Comparison of ENCODE assay signal across 25 mouse cellular contexts in the genomic region with DNA sequence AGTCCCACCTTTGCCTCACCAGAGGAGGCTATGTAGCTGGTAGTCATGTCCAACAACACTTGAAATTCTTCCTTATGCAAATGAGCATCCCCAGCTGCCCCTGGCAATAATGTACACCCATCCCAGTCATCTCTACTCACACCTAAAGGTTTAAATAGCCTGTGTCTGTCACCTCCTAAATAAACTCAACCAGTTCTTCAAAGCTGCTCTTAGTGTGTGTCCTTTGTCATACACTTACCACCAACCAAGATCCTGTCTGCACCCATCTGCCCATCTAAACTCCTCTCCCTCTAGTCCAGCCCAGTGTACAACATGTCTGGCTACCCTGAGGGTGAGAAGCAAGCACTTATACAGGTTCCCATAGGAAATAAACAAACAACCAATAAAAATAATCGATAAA.
A peak's percentile ranks its signal among the peaks of the same experiment; 100 is the strongest.
DNase-seq lines count a peak whose midpoint lies in the region; ATAC-seq and TF ChIP-seq lines count a peak whose summit lies in the region.
"Had no signal": no experiment of that assay in that cellular context is flagged by ENCODE, and none has a peak within 500 bp of the region (broad histone marks: within the 10 kb centered on the region; RNA-seq: fewer than 3 reads in every experiment).

No protein-coding gene starts in this region.

- H3K4me3 ChIP-seq in forebrain, embryonic 13.5 days = no peak overlapping the region
- H3K4me3 ChIP-seq in forebrain, embryonic 12.5 days (replicated peaks) = no peak overlapping the region
- no peak overlapping the region for H3K4me3 ChIP-seq in midbrain, embryonic 11.5 days (ENCODE audit: low read depth, low read length)
- H3K4me3 ChIP-seq in midbrain, embryonic 13.5 days (replicated peaks) = no peak overlapping the region
- H3K4me3 ChIP-seq in forebrain, postnatal 0 days (ENCODE audit: low read depth, low read length) = no peak overlapping the region
- H3K4me3 ChIP-seq: embryonic facial prominence, embryonic 10.5 days; embryonic facial prominence, embryonic 13.5 days; erythroblast, embryonic 14.5 days; gastrocnemius, adult 2 months; hindbrain, embryonic 12.5 days; hindbrain, embryonic 15.5 days had no signal

- no peaks in the 10 kb centered on the region for H3K9me3 ChIP-seq in forebrain, embryonic 13.5 days (replicated peaks)
- no peaks in the 10 kb centered on the region for H3K9me3 ChIP-seq in forebrain, embryonic 12.5 days
- no peaks in the 10 kb centered on the region for H3K9me3 ChIP-seq in midbrain, embryonic 11.5 days (ENCODE audit: control insufficient read depth, low read length)
- H3K9me3 ChIP-seq in midbrain, embryonic 13.5 days = no peaks in the 10 kb centered on the region; the same call in 1 of the 2 replicates
- no peaks in the 10 kb centered on the region for H3K9me3 ChIP-seq in forebrain, postnatal 0 days (ENCODE audit: low read length)
- H3K9me3 ChIP-seq: embryonic facial prominence, embryonic 10.5 days; embryonic facial prominence, embryonic 13.5 days; hindbrain, embryonic 12.5 days; hindbrain, embryonic 15.5 days had no signal

- no peaks in the 10 kb centered on the region for H3K27me3 ChIP-seq in forebrain, embryonic 13.5 days
- H3K27me3 ChIP-seq in forebrain, embryonic 12.5 days = no peaks in the 10 kb centered on the region
- H3K27me3 ChIP-seq in midbrain, embryonic 11.5 days (ENCODE audit: control insufficient read depth, insufficient read depth, low read length) = no peaks in the 10 kb centered on the region
- H3K27me3 ChIP-seq in midbrain, embryonic 13.5 days = no peaks in the 10 kb centered on the region
- no peaks in the 10 kb centered on the region for H3K27me3 ChIP-seq in forebrain, postnatal 0 days (ENCODE audit: insufficient read depth, low read length)
- H3K27me3 ChIP-seq: embryonic facial prominence, embryonic 13.5 days; hindbrain, embryonic 12.5 days; hindbrain, embryonic 15.5 days had no signal

- peak; percentile 63; the same call in 1 of the 2 replicates for ATAC-seq in forebrain, embryonic 13.5 days
- ATAC-seq in forebrain, embryonic 12.5 days (ENCODE audit: low FRiP score) = no peak
- ATAC-seq in midbrain, embryonic 11.5 days (ENCODE audit: low FRiP score) = no peak
- ATAC-seq in midbrain, embryonic 13.5 days = no peak
- no peak for ATAC-seq in forebrain, postnatal 0 days
- ATAC-seq: activated CD4-positive, CD25-positive, alpha-beta regulatory T cell, adult 4 months; CD4-positive, CD25-positive, alpha-beta regulatory T cell, adult 4 months; intestine, postnatal 0 days had no signal

- H3K36me3 ChIP-seq in forebrain, embryonic 13.5 days (ENCODE audit: poor library complexity, severe bottlenecking) = no peaks in the 10 kb centered on the region
- H3K36me3 ChIP-seq in forebrain, embryonic 12.5 days (replicated peaks) = no peaks in the 10 kb centered on the region
- no peaks in the 10 kb centered on the region for H3K36me3 ChIP-seq in midbrain, embryonic 11.5 days (ENCODE audit: control insufficient read depth, insufficient read depth, low read length)
- no peaks in the 10 kb centered on the region for H3K36me3 ChIP-seq in midbrain, embryonic 13.5 days
- no peaks in the 10 kb centered on the region for H3K36me3 ChIP-seq in forebrain, postnatal 0 days (ENCODE audit: insufficient read depth)
- H3K36me3 ChIP-seq: embryonic facial prominence, embryonic 10.5 days; embryonic facial prominence, embryonic 13.5 days; hindbrain, embryonic 12.5 days; hindbrain, embryonic 15.5 days had no signal

- H3K4me1 ChIP-seq in forebrain, embryonic 13.5 days = no peaks in the 10 kb centered on the region
- no peaks in the 10 kb centered on the region for H3K4me1 ChIP-seq in forebrain, embryonic 12.5 days
- no peaks in the 10 kb centered on the region for H3K4me1 ChIP-seq in midbrain, embryonic 11.5 days (ENCODE audit: control insufficient read depth, insufficient read depth, low read length)
- no peaks in the 10 kb centered on the region for H3K4me1 ChIP-seq in midbrain, embryonic 13.5 days (replicated peaks)
- H3K4me1 ChIP-seq in forebrain, postnatal 0 days (ENCODE audit: insufficient read depth) = no peaks in the 10 kb centered on the region
- H3K4me1 ChIP-seq: embryonic facial prominence, embryonic 10.5 days; embryonic facial prominence, embryonic 13.5 days; hindbrain, embryonic 12.5 days; hindbrain, embryonic 15.5 days had no signal

- TF ChIP-seq CTCF in forebrain, postnatal 0 days (IDR thresholded peaks at IDR 0.05; ENCODE audit: low read depth) = no peak

- peak; percentile 78 for DNase-seq in midbrain, embryonic 11.5 days (ENCODE audit: low spot score, missing footprints)
- no peak for DNase-seq in forebrain, postnatal 0 days
- DNase-seq in Muller cell, postnatal 12 days (ENCODE audit: inconsistent ontology term) = no peak
- DNase-seq: adrenal gland, adult 8-10 months; adrenal gland, postnatal 36 days; cerebellum, adult 11-12 months; cerebellum, adult 9-11 months; cerebellum, postnatal 36 days; embryo, embryonic 11 days; gastrocnemius, adult 2 months; gastrocnemius, postnatal 14 days; heart, adult 11 months; kidney, adult 2 months had no signal

- no peak overlapping the region for H3K27ac ChIP-seq in forebrain, embryonic 13.5 days
- H3K27ac ChIP-seq in forebrain, embryonic 12.5 days = no peak overlapping the region
- H3K27ac ChIP-seq in midbrain, embryonic 11.5 days (ENCODE audit: low read depth, low read length) = no peak overlapping the region
- no peak overlapping the region for H3K27ac ChIP-seq in midbrain, embryonic 13.5 days
- H3K27ac ChIP-seq in forebrain, postnatal 0 days (ENCODE audit: low read depth, low read length) = 0 out of 2 replicates have a peak overlapping the region, but pooled peaks have one; percentile 45
- H3K27ac ChIP-seq: embryonic facial prominence, embryonic 10.5 days; embryonic facial prominence, embryonic 13.5 days; gastrocnemius, adult 2 months; hindbrain, embryonic 12.5 days; hindbrain, embryonic 15.5 days had no signal

- no peak overlapping the region for H3K9ac ChIP-seq in forebrain, embryonic 13.5 days
- no peak overlapping the region for H3K9ac ChIP-seq in forebrain, embryonic 12.5 days
- no peak overlapping the region for H3K9ac ChIP-seq in midbrain, embryonic 11.5 days (ENCODE audit: low read length)
- H3K9ac ChIP-seq in midbrain, embryonic 13.5 days (replicated peaks) = no peak overlapping the region
- H3K9ac ChIP-seq in forebrain, postnatal 0 days = no peak overlapping the region
- H3K9ac ChIP-seq: embryonic facial prominence, embryonic 13.5 days; hindbrain, embryonic 12.5 days; hindbrain, embryonic 15.5 days had no signal

- WGBS in forebrain, embryonic 13.5 days = 87% methylated on average over 1 of the region's 1 CpGs
- WGBS in forebrain, embryonic 12.5 days = 92% methylated on average over 1 of the region's 1 CpGs
- WGBS in midbrain, embryonic 11.5 days = 92% methylated on average over 1 of the region's 1 CpGs
- 86% methylated on average over 1 of the region's 1 CpGs for WGBS in midbrain, embryonic 13.5 days
- WGBS in forebrain, postnatal 0 days = 91% methylated on average over 1 of the region's 1 CpGs

- H3K4me2 ChIP-seq in forebrain, embryonic 13.5 days = no peak overlapping the region
- no peak overlapping the region for H3K4me2 ChIP-seq in forebrain, embryonic 12.5 days
- H3K4me2 ChIP-seq in midbrain, embryonic 11.5 days = no peak overlapping the region
- no peak overlapping the region for H3K4me2 ChIP-seq in midbrain, embryonic 13.5 days (replicated peaks)
- H3K4me2 ChIP-seq in forebrain, postnatal 0 days (ENCODE audit: low read depth) = no peak overlapping the region
- H3K4me2 ChIP-seq: embryonic facial prominence, embryonic 13.5 days; heart, embryonic 11.5 days; hindbrain, embryonic 12.5 days; hindbrain, embryonic 15.5 days had no signal
